In genomic region chr2:32779131-32779530, GRCm38 (mm10) we compare ENCODE assay signal across 8 mouse cellular contexts. TPM values are rescaled to one million over a fixed set of nuclear protein-coding genes. Genes with fewer than 3 reads are reported as not detected.
A peak's percentile ranks its signal among the peaks of the same experiment; 100 is the strongest.
DNase-seq lines count a peak whose midpoint lies in the region; ATAC-seq and TF ChIP-seq lines count a peak whose summit lies in the region.

No protein-coding gene starts in this region.

- no peak overlapping the region for H3K4me2 ChIP-seq in heart, embryonic 12.5 days
- H3K4me2 ChIP-seq in neural tube, embryonic 11.5 days (ENCODE audit: low read depth) = no peak overlapping the region

- no peak for ATAC-seq in heart, embryonic 12.5 days (ENCODE audit: insufficient number of reproducible peaks, low FRiP score)
- ATAC-seq in neural tube, embryonic 11.5 days (ENCODE audit: insufficient read depth, low FRiP score, low TSS enrichment) = no peak

- peak; percentile 67 to 81 for DNase-seq in heart, adult 18-20 months
- peak; percentile 84 to 85 for DNase-seq in cerebellum, postnatal 10 days
- DNase-seq in gastrocnemius, postnatal 4 days (ENCODE audit: low spot score in 2 of 2) = peak; percentile 59 to 70
- DNase-seq in left cerebral cortex, postnatal 14 days (ENCODE audit: low spot score in 2 of 2) = peak; percentile 51 to 56
- peak; percentile 63 for DNase-seq in neural tube, embryonic 11.5 days (ENCODE audit: low spot score)
- DNase-seq in thymus, adult 2 months = peak; percentile 64

- H3K27me3 ChIP-seq in heart, embryonic 12.5 days (replicated peaks) = peaks cover 6% of the 10 kb centered on the region; the same call in 1 of the 2 replicates
- no peaks in the 10 kb centered on the region for H3K27me3 ChIP-seq in ES-Bruce4 (ENCODE audit: control insufficient read depth, insufficient read depth, low read length, poor library complexity, severe bottlenecking)
- H3K27me3 ChIP-seq in neural tube, embryonic 11.5 days (ENCODE audit: control insufficient read depth, insufficient read depth, low read length) = no peaks in the 10 kb centered on the region
- H3K27me3 ChIP-seq in thymus, adult 2 months (ENCODE audit: control insufficient read depth, insufficient read depth, low read length) = no peaks in the 10 kb centered on the region

- no peak overlapping the region for H3K4me3 ChIP-seq in heart, embryonic 12.5 days
- no peak overlapping the region for H3K4me3 ChIP-seq in ES-Bruce4 (ENCODE audit: low read depth, low read length)
- no peak overlapping the region for H3K4me3 ChIP-seq in neural tube, embryonic 11.5 days (ENCODE audit: low read depth, low read length)
- H3K4me3 ChIP-seq in thymus, adult 2 months (ENCODE audit: control insufficient read depth, insufficient read depth, low read length) = no peak overlapping the region

- H3K9me3 ChIP-seq in heart, embryonic 12.5 days (replicated peaks) = no peaks in the 10 kb centered on the region
- no peaks in the 10 kb centered on the region for H3K9me3 ChIP-seq in ES-Bruce4 (replicated peaks; ENCODE audit: control insufficient read depth, insufficient read depth, low read length, poor library complexity, severe bottlenecking)
- no peaks in the 10 kb centered on the region for H3K9me3 ChIP-seq in neural tube, embryonic 11.5 days (ENCODE audit: control insufficient read depth, low read length)

- H3K4me1 ChIP-seq in heart, embryonic 12.5 days (replicated peaks) = peaks cover 16% of the 10 kb centered on the region
- H3K4me1 ChIP-seq in ES-Bruce4 (ENCODE audit: control insufficient read depth, insufficient read depth, low read length) = peaks cover 5% of the 10 kb centered on the region
- peaks cover 4% of the 10 kb centered on the region; the same call in 1 of the 2 replicates for H3K4me1 ChIP-seq in neural tube, embryonic 11.5 days (ENCODE audit: control insufficient read depth, insufficient read depth, low read length)
- H3K4me1 ChIP-seq in thymus, adult 2 months (replicated peaks; ENCODE audit: control insufficient read depth, insufficient read depth, low read length) = peaks cover 66% of the 10 kb centered on the region

- TF ChIP-seq EP300 in ES-Bruce4 (IDR thresholded peaks at IDR 0.05; ENCODE audit: insufficient read depth, low read depth, low read length) = 0 out of 2 replicates have a peak, but pooled peaks have one; percentile 31

- H3K27ac ChIP-seq in heart, embryonic 12.5 days (ENCODE audit: poor library complexity, severe bottlenecking) = no peak overlapping the region
- no peak overlapping the region for H3K27ac ChIP-seq in ES-Bruce4 (ENCODE audit: insufficient read depth, low read length)
- no peak overlapping the region for H3K27ac ChIP-seq in neural tube, embryonic 11.5 days (ENCODE audit: low read depth, low read length)
- peak overlapping the region; percentile 22; the same call in 1 of the 2 replicates for H3K27ac ChIP-seq in thymus, adult 2 months (ENCODE audit: control insufficient read depth, insufficient read depth, low read length)

- H3K9ac ChIP-seq in heart, embryonic 12.5 days = no peak overlapping the region
- H3K9ac ChIP-seq in ES-Bruce4 (ENCODE audit: low read depth, poor library complexity, severe bottlenecking) = no peak overlapping the region
- no peak overlapping the region for H3K9ac ChIP-seq in neural tube, embryonic 11.5 days (ENCODE audit: low read length)

- H3K36me3 ChIP-seq in heart, embryonic 12.5 days = no peaks in the 10 kb centered on the region
- H3K36me3 ChIP-seq in ES-Bruce4 (ENCODE audit: control insufficient read depth, insufficient read depth, low read length, poor library complexity, severe bottlenecking) = no peaks in the 10 kb centered on the region
- H3K36me3 ChIP-seq in neural tube, embryonic 11.5 days (ENCODE audit: control insufficient read depth, insufficient read depth, low read length) = no peaks in the 10 kb centered on the region
- no peaks in the 10 kb centered on the region for H3K36me3 ChIP-seq in thymus, adult 2 months (ENCODE audit: control insufficient read depth, insufficient read depth, low read length)

- 14% methylated on average over 8 of the region's 8 CpGs for WGBS in heart, embryonic 12.5 days
- WGBS in neural tube, embryonic 11.5 days = 21% methylated on average over 8 of the region's 8 CpGs
- WGBS in thymus, adult 2 months = 49% methylated on average over 8 of the region's 8 CpGs

- intact Hi-C loops in left cerebral cortex, postnatal 14 days (cut with DNase I) = loop anchor here (10.0 kb wide), 1 partner anchor 146 kb away; no protein-coding TSS in a partner anchor

- no peak for TF ChIP-seq POLR2A in ES-Bruce4 (IDR thresholded peaks at IDR 0.05; ENCODE audit: insufficient read depth, low read length)
- no peak for TF ChIP-seq POLR2A in thymus, adult 2 months (IDR thresholded peaks at IDR 0.05; ENCODE audit: control insufficient read depth, extremely low read depth, insufficient read depth, low read length, poor library complexity)

- TF ChIP-seq CTCF in ES-Bruce4 (IDR thresholded peaks at IDR 0.05; ENCODE audit: low read depth, low read length) = peak; percentile 95
- peak; percentile 72; the same call in 1 of the 2 replicates for TF ChIP-seq CTCF in thymus, adult 2 months (IDR thresholded peaks at IDR 0.05; ENCODE audit: borderline replicate concordance, control insufficient read depth, extremely low read depth, insufficient read depth, low read length, poor library complexity)

RNA-seq across cellular contexts. Expression of gene Ptrh1, which starts 3.5 kb away (rescaled TPM):
- total RNA-seq in heart, adult 18-20 months (2021) = 1 to 10 TPM; 5.1 to 5.5 TPM
- polyA plus RNA-seq in heart, embryonic 12.5 days (2016; fragmentation: Nextera tagmentation; extraction: Ambion mirVana) = 4.2 and 5.2 TPM in 2 replicates
- 9.9 and 11.6 TPM in 2 replicates for polyA plus RNA-seq in ES-Bruce4 (2011; ENCODE audit: insufficient read depth, insufficient read length, low read depth, missing spikeins)
- 1 to 10 TPM; 2.0 to 3.2 TPM for total RNA-seq in gastrocnemius, postnatal 4 days (2021)
- total RNA-seq in left cerebral cortex, postnatal 14 days (2021) = 1 to 10 TPM; 6.1 to 7.6 TPM
- polyA plus RNA-seq in neural tube, embryonic 11.5 days (2014; fragmentation: Nextera tagmentation; extraction: Ambion mirVana) = 3.4 and 3.6 TPM in 2 replicates
- 36.5 and 43.4 TPM in 2 replicates for polyA plus RNA-seq in thymus, adult 2 months (2012; rRNA removed)

RNA-seq across cellular contexts. Expression of gene Ttc16, which starts 3.7 kb away (rescaled TPM):
- total RNA-seq in heart, adult 18-20 months (2021) = under 1 TPM in 1 of 2 experiments, not detected in 1; 0.13 TPM
- 0.09 and 0.24 TPM in 2 replicates for polyA plus RNA-seq in heart, embryonic 12.5 days (2016; fragmentation: Nextera tagmentation; extraction: Ambion mirVana)
- polyA plus RNA-seq in ES-Bruce4 (2011; ENCODE audit: insufficient read depth, insufficient read length, low read depth, missing spikeins) = 2.2 TPM in 2 replicates
- not detected for total RNA-seq in gastrocnemius, postnatal 4 days (2021)
- total RNA-seq in left cerebral cortex, postnatal 14 days (2021) = under 1 TPM; 0.23 to 0.35 TPM
- polyA plus RNA-seq in neural tube, embryonic 11.5 days (2014; fragmentation: Nextera tagmentation; extraction: Ambion mirVana) = 0.27 and 1.1 TPM in 2 replicates
- 1.9 and 2.3 TPM in 2 replicates for polyA plus RNA-seq in thymus, adult 2 months (2012; rRNA removed)

RNA-seq across cellular contexts. Expression of gene Cfap157, which starts 5.1 kb away (rescaled TPM):
- total RNA-seq in heart, adult 18-20 months (2021) = not detected
- 0.63 and 0.98 TPM in 2 replicates for polyA plus RNA-seq in heart, embryonic 12.5 days (2016; fragmentation: Nextera tagmentation; extraction: Ambion mirVana)
- polyA plus RNA-seq in ES-Bruce4 (2011; ENCODE audit: insufficient read depth, insufficient read length, low read depth, missing spikeins) = not detected in 2 replicates
- total RNA-seq in gastrocnemius, postnatal 4 days (2021) = not detected
- under 1 TPM in 1 of 2 experiments, not detected in 1; 0.33 TPM for total RNA-seq in left cerebral cortex, postnatal 14 days (2021)
- polyA plus RNA-seq in neural tube, embryonic 11.5 days (2014; fragmentation: Nextera tagmentation; extraction: Ambion mirVana) = 0.87 TPM in 1 of 2 replicates, not detected in the other
- polyA plus RNA-seq in thymus, adult 2 months (2012; rRNA removed) = 0.11 and 0.27 TPM in 2 replicates

RNA-seq across cellular contexts. Expression of gene Tor2a, which starts 22.1 kb away (rescaled TPM):
- total RNA-seq in heart, adult 18-20 months (2021) = 1 to 10 TPM; 6.7 to 9.4 TPM
- 38.5 and 39.3 TPM in 2 replicates for polyA plus RNA-seq in heart, embryonic 12.5 days (2016; fragmentation: Nextera tagmentation; extraction: Ambion mirVana)
- polyA plus RNA-seq in ES-Bruce4 (2011; ENCODE audit: insufficient read depth, insufficient read length, low read depth, missing spikeins) = 77.0 and 83.7 TPM in 2 replicates
- total RNA-seq in gastrocnemius, postnatal 4 days (2021) = 10 to 100 TPM; 17.8 to 22.4 TPM
- total RNA-seq in left cerebral cortex, postnatal 14 days (2021) = 10 to 100 TPM; 27.6 to 30.4 TPM
- polyA plus RNA-seq in neural tube, embryonic 11.5 days (2014; fragmentation: Nextera tagmentation; extraction: Ambion mirVana) = 59.7 and 63.1 TPM in 2 replicates
- 169 and 171 TPM in 2 replicates for polyA plus RNA-seq in thymus, adult 2 months (2012; rRNA removed)

RNA-seq across cellular contexts. Expression of gene 6330409D20Rik, which starts 38.3 kb away (rescaled TPM):
- total RNA-seq in heart, adult 18-20 months (2021) = not detected
- not detected in 2 replicates for polyA plus RNA-seq in heart, embryonic 12.5 days (2016; fragmentation: Nextera tagmentation; extraction: Ambion mirVana)
- polyA plus RNA-seq in ES-Bruce4 (2011; ENCODE audit: insufficient read depth, insufficient read length, low read depth, missing spikeins) = not detected in 2 replicates
- not detected for total RNA-seq in gastrocnemius, postnatal 4 days (2021)
- 1 to 10 TPM; 2.2 to 3.8 TPM for total RNA-seq in left cerebral cortex, postnatal 14 days (2021)
- polyA plus RNA-seq in neural tube, embryonic 11.5 days (2014; fragmentation: Nextera tagmentation; extraction: Ambion mirVana) = 2.1 and 2.2 TPM in 2 replicates
- 0.20 and 0.27 TPM in 2 replicates for polyA plus RNA-seq in thymus, adult 2 months (2012; rRNA removed)
